Mouse (Mus musculus) hindbrain, embryonic 16.5 days (tissue): ENCODE data around the gene Faf1. TPM values are rescaled to one million over a fixed set of nuclear protein-coding genes. Genes with fewer than 3 reads are reported as not detected.
A peak's percentile ranks its signal among the peaks of the same experiment; 100 is the strongest.
"Not testable (repeated sequence)": the region's sequence is repeated elsewhere in the genome, so short reads cannot be mapped to it uniquely, and the experiment has no call there.

Experiments
- ATAC-seq: fragments of 200-750 bp; cut with Nextera tagmentation; 2 replicates; pipeline ENCODE4 v1.8.0; 2017; ENCODE audit warnings: moderate TSS enrichment, moderate library complexity
- H3K27ac ChIP-seq: fragments of 300-500 bp; sonication (generic); 2 replicates; pipeline ENCODE4 v1.5.1; 2014; ENCODE audit warnings: low read depth, mild to moderate bottlenecking, control low read depth, low read length, moderate library complexity
- H3K27me3 ChIP-seq: fragments of 300-500 bp; sonication (generic); replicated peaks from 2 replicates; pipeline ENCODE4 v1.6.1; 2014; ENCODE audit warnings: low read length; ENCODE audit not compliant: control insufficient read depth, insufficient read depth
- H3K36me3 ChIP-seq: fragments of 300-500 bp; sonication (generic); 2 replicates; pipeline ENCODE4 v1.6.1; 2014; ENCODE audit warnings: mild to moderate bottlenecking, low read length, moderate library complexity, mixed read lengths; ENCODE audit not compliant: control insufficient read depth, insufficient read depth
- H3K4me1 ChIP-seq: fragments of 300-500 bp; sonication (generic); 2 replicates; pipeline ENCODE4 v1.6.1; 2014; ENCODE audit warnings: low read depth, low read length; ENCODE audit not compliant: control insufficient read depth, insufficient read depth
- H3K4me2 ChIP-seq: fragments of 300-500 bp; sonication (generic); 2 replicates; pipeline ENCODE4 v1.6.1; 2014; ENCODE audit warnings: mild to moderate bottlenecking, low read length, control low read depth, moderate library complexity
- H3K4me3 ChIP-seq: fragments of 300-500 bp; sonication (generic); 2 replicates; pipeline ENCODE4 v1.5.1; 2014; ENCODE audit warnings: mild to moderate bottlenecking, low read length, control low read depth, moderate library complexity
- H3K9ac ChIP-seq: fragments of 300-500 bp; sonication (generic); 2 replicates; pipeline ENCODE4 v1.6.1; 2014; ENCODE audit warnings: low read depth, mild to moderate bottlenecking, control low read depth, low read length, moderate library complexity
- H3K9me3 ChIP-seq: fragments of 300-500 bp; sonication (generic); 2 replicates; pipeline ENCODE4 v1.6.1; 2014; ENCODE audit warnings: mild to moderate bottlenecking, low read length, moderate library complexity; ENCODE audit not compliant: control insufficient read depth
- WGBS: fragments of 180-500 bp; shearing (Covaris S2); extraction: QIAGEN DNeasy Blood & Tissue Kit; methylation state at CpG from one replicate; pipeline ENCODE4 v1.1.7; 2014; 5-methylcytosine and 5-hydroxymethylcytosine counted together
- polyA plus RNA-seq: library from polyadenylated mRNA; unstranded; fragments of >200 nt; fragmentation: Nextera tagmentation; extraction: Ambion mirVana; gene quantifications from 2 replicates; pipeline ENCODE4 v1.2.1, GENCODE M21; 2015

Gene Faf1
- polyA plus RNA-seq, 1 experiment from 2014 or later = 25.0 TPM

GRCm38 (mm10) chr4:109671941-109672340 is 4.4 kb upstream of the Faf1 start:
- Histone ChIP-seq H3K9me3 (no peaks in the 10 kb centered on the region), H3K36me3 (no peaks in the 10 kb centered on the region), H3K4me1 (no peaks in the 10 kb centered on the region), H3K27ac (no peak overlapping the region), H3K4me3 (no peak overlapping the region), H3K4me2 (no peak overlapping the region), H3K9ac (no peak overlapping the region), H3K27me3 (no peaks in the 10 kb centered on the region)
- ATAC-seq = no peak
- 83% methylated on average over 1 of the region's 1 CpGs for WGBS

DNA sequence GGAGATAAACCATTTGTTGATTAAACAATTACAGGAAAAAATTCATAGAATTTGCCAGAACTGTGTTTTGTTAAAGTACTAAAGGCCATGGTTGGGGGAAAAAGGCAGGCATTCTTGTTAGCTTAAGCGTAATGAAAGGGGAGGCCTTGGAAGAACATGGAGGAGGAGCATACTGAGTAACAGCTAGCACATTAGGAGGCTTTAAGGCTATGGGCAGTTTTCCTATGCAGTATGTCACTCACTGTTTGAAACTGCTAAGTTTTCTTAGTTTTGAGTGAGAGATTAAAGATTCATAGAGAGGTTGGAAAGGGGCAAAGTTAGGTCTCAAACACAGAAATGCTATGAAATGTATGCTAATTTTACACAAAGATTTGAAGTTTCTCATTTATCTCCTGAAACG is 2.3 kb upstream of the Faf1 start:
- Histone ChIP-seq H3K27ac (no peak overlapping the region), H3K4me2 (no peak overlapping the region), H3K36me3 (no peaks in the 10 kb centered on the region), H3K4me1 (peaks cover 8% of the 10 kb centered on the region), H3K9ac (no peak overlapping the region), H3K4me3 (no peak overlapping the region), H3K9me3 (no peaks in the 10 kb centered on the region), H3K27me3 (no peaks in the 10 kb centered on the region)
- 73% methylated on average over 2 of the region's 2 CpGs for whole genome bisulfite sequencing
- ATAC-seq = no peak

- Histone ChIP-seq H3K4me2 (peak overlapping the region; percentile 73), H3K4me3 (peak overlapping the region; percentile 68), H3K27ac (peak overlapping the region; percentile 92), H3K4me1 (peaks cover 8% of the 10 kb centered on the region), H3K27me3 (no peaks in the 10 kb centered on the region), H3K9ac (peak overlapping the region; percentile 90), H3K36me3 (no peaks in the 10 kb centered on the region), H3K9me3 (no peaks in the 10 kb centered on the region)
- ATAC-seq = peak; percentile 5; the same call in 1 of the 2 replicates
- WGBS = 0% methylated on average over 3 of the region's 3 CpGs
Observed at GRCm38 (mm10) chr4:109677221-109677620, 833 bp downstream of the Faf1 start.

GRCm38 (mm10) chr4:109683561-109683960 is 7.2 kb downstream of the Faf1 start:
- no peak overlapping the region for H3K4me3 ChIP-seq
- H3K4me2 ChIP-seq = no peak overlapping the region
- H3K27me3 ChIP-seq = no peaks in the 10 kb centered on the region
- H3K27ac ChIP-seq = no peak overlapping the region
- H3K36me3 ChIP-seq = peaks cover 2% of the 10 kb centered on the region; the same call in 1 of the 2 replicates
- H3K9ac ChIP-seq = no peak overlapping the region
- ATAC-seq = no peak
- H3K9me3 ChIP-seq = no peaks in the 10 kb centered on the region
- no peaks in the 10 kb centered on the region for H3K4me1 ChIP-seq
- 74% methylated on average over 2 of the region's 2 CpGs for WGBS

- H3K9ac ChIP-seq = no peak overlapping the region
- no peaks in the 10 kb centered on the region for H3K4me1 ChIP-seq
- H3K9me3 ChIP-seq = no peaks in the 10 kb centered on the region
- H3K27me3 ChIP-seq = no peaks in the 10 kb centered on the region
- H3K4me2 ChIP-seq = no peak overlapping the region
- no peak for ATAC-seq
- no peak overlapping the region for H3K27ac ChIP-seq
- H3K36me3 ChIP-seq = no peaks in the 10 kb centered on the region
- H3K4me3 ChIP-seq = no peak overlapping the region
Observed at GRCm38 (mm10) chr4:109692674-109693073, 16.3 kb downstream of the Faf1 start.

DNA sequence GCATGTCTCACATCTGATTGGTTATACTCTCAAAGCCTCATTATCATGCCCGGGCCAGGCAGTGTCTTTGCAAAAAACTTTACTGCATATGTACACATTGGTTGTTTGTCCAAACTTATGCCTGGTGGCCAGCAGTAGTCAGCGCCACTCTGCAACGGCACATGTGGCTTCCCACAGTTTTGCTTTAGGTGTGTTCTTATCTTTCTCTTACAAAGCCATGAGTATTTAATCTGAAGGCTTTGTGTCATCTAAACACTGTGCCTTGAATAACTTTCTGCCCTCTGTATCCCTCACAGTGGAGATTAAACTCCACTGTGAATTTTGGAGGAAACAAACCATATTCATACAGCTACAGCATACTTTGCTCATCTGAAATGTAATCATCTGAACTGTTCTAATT is 24.3 kb downstream of the Faf1 start:
- not testable (repeated sequence) for H3K27ac ChIP-seq, H3K4me2 ChIP-seq, H3K9me3 ChIP-seq, H3K27me3 ChIP-seq, H3K4me3 ChIP-seq, H3K4me1 ChIP-seq, ATAC-seq, H3K36me3 ChIP-seq, H3K9ac ChIP-seq
- WGBS = 93% methylated on average over 3 of the region's 3 CpGs

- Histone ChIP-seq H3K9ac (no peak overlapping the region), H3K36me3 (no peaks in the 10 kb centered on the region), H3K4me1 (no peaks in the 10 kb centered on the region), H3K27me3 (no peaks in the 10 kb centered on the region), H3K4me2 (no peak overlapping the region), H3K9me3 (no peaks in the 10 kb centered on the region), H3K4me3 (no peak overlapping the region), H3K27ac (no peak overlapping the region)
- no peak for ATAC-seq
Observed at GRCm38 (mm10) chr4:109703568-109703967, 27.2 kb downstream of the Faf1 start.

DNA sequence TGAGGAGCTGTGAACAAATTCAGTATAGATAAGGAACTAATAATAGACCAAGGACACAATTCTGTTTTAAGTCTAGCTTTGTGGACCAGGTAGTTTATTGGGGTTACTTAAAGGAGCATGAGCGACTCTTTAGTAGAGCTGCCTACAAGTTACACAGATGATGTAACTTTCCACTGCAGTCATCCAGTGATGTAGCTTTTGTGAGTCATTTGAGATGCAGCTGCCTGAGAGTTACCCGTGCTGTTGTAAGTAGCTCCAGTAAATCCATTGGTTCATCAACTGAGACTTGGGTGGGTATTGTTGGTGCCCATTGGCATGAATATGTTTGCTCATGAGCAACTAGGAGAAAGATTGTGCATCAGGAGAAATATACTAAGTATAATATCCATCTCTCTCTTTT is 29.0 kb downstream of the Faf1 start:
- no peak for ATAC-seq
- Histone ChIP-seq H3K27me3 (no peaks in the 10 kb centered on the region), H3K9ac (no peak overlapping the region), H3K4me2 (no peak overlapping the region), H3K9me3 (no peaks in the 10 kb centered on the region), H3K4me1 (no peaks in the 10 kb centered on the region), H3K27ac (no peak overlapping the region), H3K4me3 (no peak overlapping the region), H3K36me3 (no peaks in the 10 kb centered on the region)
- 93% methylated on average over 2 of the region's 2 CpGs for WGBS

- no peak overlapping the region for H3K27ac ChIP-seq
- H3K36me3 ChIP-seq = no peaks in the 10 kb centered on the region
- H3K9me3 ChIP-seq = no peaks in the 10 kb centered on the region
- no peak overlapping the region for H3K4me2 ChIP-seq
- H3K27me3 ChIP-seq = no peaks in the 10 kb centered on the region
- 95% methylated on average over 5 of the region's 5 CpGs for WGBS
- ATAC-seq = no peak
- H3K9ac ChIP-seq = no peak overlapping the region
- no peak overlapping the region for H3K4me3 ChIP-seq
- H3K4me1 ChIP-seq = no peaks in the 10 kb centered on the region
Observed at GRCm38 (mm10) chr4:109719281-109719680, 42.9 kb downstream of the Faf1 start.

GRCm38 (mm10) chr4:109729281-109729680 is 52.9 kb downstream of the Faf1 start:
- no peak overlapping the region for H3K4me3 ChIP-seq
- no peaks in the 10 kb centered on the region for H3K27me3 ChIP-seq
- H3K9ac ChIP-seq = no peak overlapping the region
- H3K36me3 ChIP-seq = no peaks in the 10 kb centered on the region
- WGBS = 17% methylated on average over 2 of the region's 2 CpGs
- no peak for ATAC-seq
- no peaks in the 10 kb centered on the region for H3K4me1 ChIP-seq
- H3K27ac ChIP-seq = no peak overlapping the region
- H3K4me2 ChIP-seq = no peak overlapping the region
- H3K9me3 ChIP-seq = no peaks in the 10 kb centered on the region
